Mouse (Mus musculus) monocyte, adult 5-6 weeks (primary cell): Measurements from ENCODE around the gene Nampt. TPM values are rescaled to one million over a fixed set of nuclear protein-coding genes. Genes with fewer than 3 reads are reported as not detected.

Experiments
- ATAC-seq: fragments of 153-309, 156-312 bp; replicated peaks from 2 replicates; pipeline ENCODE4 v1.8.0; 2017; ENCODE audit warnings: mild to moderate bottlenecking; ENCODE audit not compliant: low TSS enrichment, insufficient number of reproducible peaks, severe bottlenecking, poor library complexity, low FRiP score
- total RNA-seq: library from RNA; stranded (forward); fragments of 200-1000, 200-491, 200-594 nt; gene quantifications from 3 replicates; pipeline ENCODE4 v1.2.3, GENCODE M21; 2017

The Nampt gene
- total RNA-seq, 1 experiment from 2014 or later, result 65.6 TPM

DNA sequence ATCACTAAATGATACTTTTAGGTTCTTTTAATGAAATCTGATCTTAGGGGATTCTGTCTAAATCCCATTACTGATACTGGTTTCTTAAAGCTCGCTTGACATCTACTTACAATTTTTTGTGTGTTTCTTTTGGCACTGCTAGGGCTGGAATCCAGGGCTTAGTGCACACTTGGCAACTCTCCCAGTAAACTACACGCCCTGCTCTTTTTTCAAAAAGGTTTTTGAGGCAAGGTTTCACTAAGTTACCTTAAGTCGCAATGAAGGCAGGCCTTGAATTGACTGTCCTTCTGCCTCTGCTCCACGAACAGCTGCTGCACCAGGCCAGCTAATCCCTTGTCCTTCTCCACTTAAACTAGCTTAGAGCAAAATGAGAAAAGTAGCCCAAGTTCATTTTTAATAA, 15.9 kb downstream of the Nampt start:
- no peak for ATAC-seq

GRCm38 (mm10) chr12:32838406-32838805, 19.1 kb downstream of the Nampt start:
- ATAC-seq, result no peak

DNA sequence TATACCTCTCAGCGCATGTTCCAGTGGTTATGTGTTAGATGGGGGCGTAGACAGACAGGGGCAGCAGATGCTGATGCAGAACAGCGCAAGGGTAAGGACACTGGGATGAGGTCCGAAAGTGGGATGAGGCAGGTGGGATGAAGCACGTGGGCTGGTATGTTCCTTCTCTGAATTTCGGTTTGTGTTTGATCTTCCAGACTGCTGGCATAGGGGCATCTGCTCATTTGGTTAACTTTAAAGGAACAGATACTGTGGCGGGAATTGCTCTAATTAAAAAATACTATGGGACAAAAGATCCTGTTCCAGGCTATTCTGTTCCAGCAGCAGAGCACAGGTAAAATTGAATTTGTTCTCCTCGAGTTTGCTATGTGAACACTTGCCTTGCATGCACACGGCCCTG, 19.6 kb downstream of the Nampt start:
- ATAC-seq, result no peak

GRCm38 (mm10) chr12:32841442-32841900, 22.1 kb downstream of the Nampt start:
- no peak for ATAC-seq

- no peak for ATAC-seq
These were observed 27.0 kb downstream of the Nampt start for GRCm38 (mm10) chr12:32846325-32846724.

GRCm38 (mm10) chr12:32853757-32854156, 34.4 kb downstream of the Nampt start:
- ATAC-seq, result no peak

- no peak for ATAC-seq
These were observed 35.5 kb downstream of the Nampt start for GRCm38 (mm10) chr12:32854866-32855265.

DNA sequence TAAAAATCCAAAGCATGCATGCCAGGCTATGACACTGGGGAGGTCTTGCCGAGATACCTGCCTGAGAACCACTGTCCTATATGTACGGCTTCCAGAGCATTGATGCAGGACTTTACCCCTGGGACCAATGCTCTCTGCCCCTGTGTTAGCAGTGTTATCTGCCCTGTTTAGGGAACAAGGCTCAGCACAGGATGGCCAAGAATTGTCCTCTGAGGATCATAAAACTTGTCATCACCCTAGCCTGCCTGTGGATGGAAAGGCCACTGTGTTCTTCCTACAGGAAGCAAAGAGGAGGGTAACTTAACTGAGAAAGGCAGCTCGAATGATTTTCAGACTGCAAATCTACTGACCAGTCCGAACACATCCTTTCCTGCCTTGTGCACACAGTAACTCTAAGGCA, 36.1 kb downstream of the Nampt start:
- ATAC-seq, result no peak

- 0 out of 2 replicates have a peak, but pooled peaks have one; percentile 33 for ATAC-seq
These were observed 37.6 kb downstream of the Nampt start for GRCm38 (mm10) chr12:32856707-32857511.

DNA sequence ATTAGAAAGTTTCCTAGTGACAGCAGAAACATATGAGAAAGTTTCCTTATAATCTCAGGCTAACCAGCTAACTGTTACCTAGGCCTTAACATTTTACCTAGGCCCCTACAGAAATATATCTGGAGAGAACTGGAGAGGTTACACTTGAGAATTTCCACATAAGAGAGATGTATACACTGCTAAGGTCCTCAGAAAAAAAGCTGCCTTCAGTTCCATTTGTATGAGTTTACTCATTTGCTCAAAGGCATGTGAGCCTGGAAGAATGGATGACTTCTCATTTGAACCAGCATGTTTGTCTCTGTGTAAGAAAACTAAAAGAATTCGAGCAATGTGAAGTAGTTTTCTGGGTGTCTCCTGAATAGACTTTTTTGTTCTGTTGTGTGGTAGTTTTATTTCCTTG, 39.1 kb downstream of the Nampt start:
- no peak for ATAC-seq

GRCm38 (mm10) chr12:32860820-32861219, 41.5 kb downstream of the Nampt start:
- ATAC-seq, result no peak

GRCm38 (mm10) chr12:32870815-32871214, 51.5 kb downstream of the Nampt start:
- no peak for ATAC-seq

DNA sequence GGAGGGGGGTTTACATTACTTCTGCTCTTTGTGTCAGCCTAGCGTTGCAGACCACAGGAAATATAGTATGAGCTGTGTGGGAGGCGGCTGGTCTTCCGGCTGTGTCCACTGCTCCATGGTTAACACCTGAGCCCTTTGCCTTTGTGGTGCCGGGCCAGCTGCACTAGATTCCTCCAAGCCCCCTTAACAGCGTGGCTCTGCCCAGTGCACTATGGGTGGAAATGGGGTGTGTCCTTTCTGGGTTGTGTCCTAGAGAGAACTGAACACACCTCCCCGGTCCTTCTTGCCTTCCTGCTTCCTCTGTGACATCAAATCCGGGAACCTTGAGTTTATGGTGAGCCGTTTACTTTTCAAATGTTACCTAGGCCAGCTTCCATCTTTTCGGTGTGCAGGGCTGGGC, 58.2 kb downstream of the Nampt start:
- no peak for ATAC-seq

GRCm38 (mm10) chr12:32877964-32878571, 58.7 kb downstream of the Nampt start:
- ATAC-seq, result no peak

- no peak for ATAC-seq
These were observed 60.0 kb downstream of the Nampt start for GRCm38 (mm10) chr12:32879371-32879770.

DNA sequence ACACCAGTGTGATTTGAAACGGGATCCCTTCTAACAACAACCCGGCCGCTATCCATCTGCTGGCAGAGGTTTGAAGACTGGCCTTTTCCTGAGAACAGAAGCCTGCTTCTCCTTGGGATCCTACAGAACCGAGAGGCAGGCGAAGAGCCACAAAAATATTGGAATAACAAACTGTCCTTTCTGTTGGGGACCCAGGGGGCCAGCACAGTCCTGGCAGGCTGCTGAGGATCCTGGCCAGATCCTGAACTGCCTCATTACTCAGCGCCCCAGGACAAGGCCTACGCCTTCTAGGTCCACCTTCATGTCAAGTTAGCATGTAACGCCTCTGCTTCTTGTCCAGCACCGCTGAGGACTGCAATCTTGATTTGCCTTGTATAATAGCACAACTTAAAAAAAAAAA, 65.0 kb downstream of the Nampt start:
- no peak for ATAC-seq

DNA sequence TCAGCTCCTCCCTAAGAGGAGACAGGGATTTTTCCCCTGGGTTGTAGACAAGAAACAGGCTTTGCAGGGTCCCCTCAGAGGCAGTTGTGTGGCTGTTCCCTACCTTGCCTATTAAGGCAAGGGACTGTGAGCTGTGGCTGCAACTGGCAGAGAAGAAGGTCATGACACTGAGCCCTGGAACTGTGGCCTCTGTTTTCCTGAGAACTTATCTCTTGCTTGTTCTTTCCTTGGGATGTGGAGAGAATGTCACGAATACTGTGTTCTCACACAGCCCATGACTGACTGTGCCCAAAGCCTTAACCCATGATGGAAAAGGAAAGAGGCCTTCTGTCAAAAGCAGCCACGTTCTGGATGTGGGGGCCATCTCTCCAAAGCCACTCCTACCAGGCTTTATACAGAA, 65.7 kb downstream of the Nampt start:
- no peak for ATAC-seq

GRCm38 (mm10) chr12:32886353-32886752, 67.0 kb downstream of the Nampt start:
- ATAC-seq, result no peak

DNA sequence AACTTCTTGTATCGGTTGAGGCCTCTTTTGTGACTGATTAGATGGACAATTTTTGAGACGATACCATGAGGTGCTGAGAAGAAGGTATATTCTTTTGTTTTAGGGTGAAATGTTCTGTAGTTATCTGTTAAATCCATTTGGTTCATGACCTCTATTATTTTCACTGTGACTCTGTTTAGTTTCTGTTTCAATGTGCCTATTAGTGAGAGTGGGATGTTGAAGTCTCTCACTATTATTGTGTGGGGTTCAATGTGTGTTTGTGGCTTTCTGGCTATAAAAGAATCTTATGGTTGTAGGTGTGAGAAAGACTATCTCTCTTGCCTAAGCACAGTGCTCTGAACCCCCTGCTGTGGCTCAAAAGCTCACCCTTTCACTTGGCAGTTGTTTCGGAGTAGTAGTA, 68.9 kb downstream of the Nampt start:
- ATAC-seq, result no peak

DNA sequence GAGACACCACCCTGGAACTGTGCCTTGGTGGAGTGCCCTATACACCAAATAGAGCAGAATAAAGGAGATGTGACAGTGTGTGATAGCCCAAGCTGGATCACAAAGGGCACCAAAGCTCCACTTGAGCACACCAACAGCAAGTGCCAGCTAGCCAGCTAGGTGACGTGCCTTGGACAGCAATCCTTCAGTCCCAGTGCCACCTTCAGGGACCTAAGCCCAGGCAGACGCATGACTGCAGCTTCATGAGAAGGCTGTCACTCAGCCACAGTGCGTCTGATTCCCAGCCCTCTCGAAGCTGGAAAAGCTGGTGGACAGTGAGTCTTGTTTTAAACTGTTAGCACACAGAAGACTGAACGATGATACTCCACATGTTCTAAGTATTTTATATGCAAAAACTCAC, 70.5 kb downstream of the Nampt start:
- ATAC-seq, result no peak
